Mouse (Mus musculus) mouse trophoblast stem cell (cell line): ENCODE data around the gene Eml6.

Experiments
- in situ Hi-C, 2 experiments: fragments of 300-500 bp; cut with MseI, MboI; formaldehyde crosslinking; loops; 2 replicates in 1 of 2; 3 replicates in 1 of 2; pipeline ENCODE4 v1.15.1; 2025

Eml6 gene

DNA sequence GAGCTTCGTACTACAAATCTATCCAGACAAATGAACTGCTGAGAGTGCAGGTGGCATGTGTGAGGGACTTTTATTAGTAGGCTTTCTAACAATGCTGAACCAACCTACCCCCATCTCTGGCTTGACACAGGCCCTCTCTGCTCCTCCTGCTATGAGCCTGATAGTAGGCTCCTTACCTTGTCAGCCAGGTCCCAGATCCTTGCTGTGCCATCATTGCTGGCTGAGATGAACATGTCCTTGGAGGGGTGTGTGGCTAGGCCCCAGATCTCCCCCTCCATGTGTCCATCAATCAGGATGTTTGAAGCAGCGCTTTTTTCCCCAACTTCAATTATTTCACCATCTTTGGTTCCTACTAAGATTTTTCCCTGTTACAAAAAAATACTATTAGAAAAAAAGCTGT, 274.8 kb downstream of the Eml6 start:
- in situ Hi-C loops, result no loop called here

GRCm38 (mm10) chr11:29749468-29749829, 276.4 kb downstream of the Eml6 start:
- in situ Hi-C loops, result no loop called here

DNA sequence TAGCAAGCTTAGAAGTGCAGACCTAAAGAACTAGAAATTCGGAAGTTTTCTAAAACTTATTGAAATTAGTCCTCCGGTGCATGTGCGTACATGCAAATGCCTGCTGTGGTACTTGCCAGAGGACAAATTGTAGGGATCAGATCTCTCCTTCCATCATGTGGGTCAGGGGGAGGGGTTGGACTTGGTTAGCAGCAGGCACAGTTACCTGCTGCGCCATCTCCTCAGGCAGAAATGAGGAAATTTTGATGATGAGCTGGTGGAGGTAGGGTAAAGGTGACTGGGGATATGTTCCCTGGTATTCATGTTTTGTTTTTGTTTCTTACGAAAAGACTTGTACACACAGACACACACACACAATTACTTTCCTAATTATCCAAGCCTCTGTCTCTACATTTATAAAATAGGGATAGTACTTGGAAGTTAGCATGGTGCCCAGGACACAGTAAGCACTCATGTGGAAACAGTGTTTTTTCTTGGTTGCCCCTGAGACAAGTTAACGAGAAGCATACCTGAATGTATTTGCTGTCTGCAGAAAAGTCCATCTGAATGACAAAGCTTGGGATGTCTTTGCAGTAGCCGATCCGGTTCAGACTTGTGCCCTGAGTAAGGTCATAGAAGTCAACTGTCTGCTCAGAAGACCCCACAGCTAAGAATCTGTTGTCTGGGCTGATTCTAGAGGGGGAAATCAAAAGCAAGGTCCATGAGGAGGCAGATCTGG, 276.9 kb downstream of the Eml6 start:
- in situ Hi-C loops, result no loop called here

- in situ Hi-C loops, result no loop called here
Measured at GRCm38 (mm10) chr11:29747881-29748280, 278.0 kb downstream of the Eml6 start.

- in situ Hi-C loops, result no loop called here
Measured at GRCm38 (mm10) chr11:29747365-29747764, 278.5 kb downstream of the Eml6 start.

- in situ Hi-C loops, result no loop called here
Measured at GRCm38 (mm10) chr11:29746203-29746602, 279.6 kb downstream of the Eml6 start.

- in situ Hi-C loops, result no loop called here
Measured at GRCm38 (mm10) chr11:29745513-29745912, 280.3 kb downstream of the Eml6 start.

DNA sequence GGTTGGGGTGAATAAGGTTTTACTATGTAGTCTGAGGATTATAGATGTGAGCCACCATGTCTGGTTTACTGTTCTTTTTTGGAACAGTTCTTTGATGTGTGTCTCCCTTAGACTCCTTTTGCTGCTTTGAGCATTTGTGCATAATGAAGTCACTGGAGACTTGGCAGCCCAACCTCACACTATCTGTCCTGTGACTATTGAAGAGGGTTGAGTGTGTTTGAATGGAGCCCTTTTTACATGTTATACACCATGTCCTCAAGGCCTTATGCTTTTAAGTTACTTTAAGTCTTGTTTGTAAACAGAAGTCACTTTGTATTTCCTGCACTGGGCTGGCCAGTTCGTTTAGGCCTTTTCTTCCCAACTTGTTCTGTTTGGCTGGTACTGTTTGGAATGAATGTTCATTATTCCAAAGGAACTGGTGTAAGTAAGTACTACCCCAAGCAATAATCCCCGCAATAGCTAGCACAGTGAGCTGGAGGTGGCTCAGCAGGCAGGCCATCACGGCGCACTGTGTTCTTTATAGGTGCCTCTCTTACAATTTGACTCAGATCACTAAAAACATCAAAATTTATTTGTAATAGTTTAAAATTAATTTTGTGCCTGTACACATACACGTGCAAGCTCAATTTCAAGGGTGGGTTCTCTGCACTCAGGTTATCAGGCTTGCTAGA, 280.9 kb downstream of the Eml6 start:
- in situ Hi-C loops, result no loop called here

- in situ Hi-C loops, result loop anchor here in 1 of 2 experiments (10.0 kb wide), 1 partner anchor 145 kb away; no protein-coding TSS in a partner anchor
Measured at GRCm38 (mm10) chr11:29739752-29740151, 286.1 kb downstream of the Eml6 start.

- in situ Hi-C loops, result loop anchor here in 1 of 2 experiments (10.0 kb wide), 1 partner anchor 157 kb away; no protein-coding TSS in a partner anchor
Measured at GRCm38 (mm10) chr11:29727901-29728300, 297.9 kb downstream of the Eml6 start.

- in situ Hi-C loops, result loop anchor here in 1 of 2 experiments (10.0 kb wide), 1 partner anchor 159 kb away; no protein-coding TSS in a partner anchor
Measured at GRCm38 (mm10) chr11:29725610-29726009, 300.2 kb downstream of the Eml6 start.

- in situ Hi-C loops, result loop anchor here in 1 of 2 experiments (10.0 kb wide), 1 partner anchor 160 kb away; no protein-coding TSS in a partner anchor
Measured at GRCm38 (mm10) chr11:29725167-29725566, 300.7 kb downstream of the Eml6 start.

DNA sequence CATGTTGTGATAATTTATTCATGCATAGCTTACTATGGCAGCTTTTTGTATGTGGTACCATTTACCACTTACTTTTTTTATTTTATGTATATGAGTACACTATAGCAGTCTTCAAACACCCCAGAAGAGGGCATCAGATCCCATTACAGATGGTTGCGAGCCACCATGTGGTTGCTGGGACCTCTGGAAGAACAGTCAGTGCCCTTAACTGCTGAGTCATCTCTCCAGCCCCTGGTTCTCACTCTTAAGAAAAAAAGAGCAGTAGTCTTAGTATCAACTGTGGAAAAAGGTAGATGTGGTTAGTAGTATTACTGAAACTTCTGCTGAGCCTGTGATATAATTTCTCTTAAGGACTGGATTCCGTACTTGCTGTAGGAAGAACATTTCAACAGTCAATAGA, 301.6 kb downstream of the Eml6 start:
- in situ Hi-C loops, result loop anchor here in 1 of 2 experiments (10.0 kb wide), 1 partner anchor 161 kb away; no protein-coding TSS in a partner anchor

- in situ Hi-C loops, result no loop called here
Measured at GRCm38 (mm10) chr11:29719597-29719996, 306.2 kb downstream of the Eml6 start.

DNA sequence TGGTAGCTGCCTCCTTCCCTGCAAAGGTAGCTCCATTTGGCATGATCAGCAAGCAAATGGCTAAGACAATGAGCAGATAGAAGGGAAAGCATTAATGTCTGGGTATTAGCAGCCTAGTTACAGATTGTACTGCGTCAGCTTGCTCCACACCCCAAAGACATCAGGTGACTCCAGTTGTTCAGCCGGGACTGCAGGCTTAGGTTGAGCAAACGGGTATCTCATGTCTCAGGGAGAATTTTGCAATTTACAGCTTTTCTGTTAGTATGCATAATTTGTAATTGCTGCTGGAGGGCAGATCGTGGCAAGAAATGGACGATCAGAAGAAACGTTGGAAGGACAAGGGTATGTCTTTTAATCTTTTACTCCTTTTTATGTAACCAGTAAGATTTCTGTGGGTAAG, 307.3 kb downstream of the Eml6 start:
- in situ Hi-C loops, result no loop called here

GRCm38 (mm10) chr11:29715499-29715898, 310.3 kb downstream of the Eml6 start:
- in situ Hi-C loops, result no loop called here

DNA sequence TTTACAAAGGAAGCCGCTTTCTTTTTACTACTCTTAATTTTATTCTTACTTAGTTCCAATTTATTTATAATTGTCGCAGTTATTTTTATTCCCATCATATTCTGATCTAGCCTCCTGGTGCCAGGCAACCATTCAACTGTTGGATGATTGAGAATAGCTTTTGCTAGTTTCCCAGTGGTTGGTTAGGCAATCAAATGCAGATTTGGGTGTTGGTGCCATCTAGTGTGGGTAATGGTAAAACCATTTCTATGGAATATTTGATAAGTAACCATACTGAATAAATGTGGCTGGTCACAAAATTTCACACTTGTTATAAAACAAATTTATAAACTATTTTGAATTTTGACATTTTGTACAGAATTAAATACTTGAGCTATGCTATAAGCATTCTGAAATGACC, 311.0 kb downstream of the Eml6 start:
- in situ Hi-C loops, result no loop called here

GRCm38 (mm10) chr11:29714114-29714513, 311.7 kb downstream of the Eml6 start:
- in situ Hi-C loops, result no loop called here

DNA sequence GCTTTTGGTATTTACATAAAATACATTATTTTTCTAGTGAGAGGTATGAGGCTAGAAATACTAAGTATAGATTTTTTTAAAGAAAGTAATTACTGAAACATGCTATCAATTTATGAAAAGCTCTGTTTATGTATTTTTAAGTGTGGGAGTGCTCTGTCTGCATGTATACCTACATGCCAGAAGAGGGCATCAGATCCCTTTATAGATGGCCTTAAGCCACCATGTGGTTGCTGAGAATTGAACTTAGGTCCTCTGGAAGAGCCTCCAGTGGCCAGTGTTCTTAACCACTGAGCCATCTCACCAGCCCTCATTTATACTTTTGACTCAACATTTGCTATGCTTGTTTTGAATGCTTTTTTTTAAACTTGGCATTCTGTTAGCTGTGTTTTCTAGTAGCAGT, 316.3 kb downstream of the Eml6 start:
- in situ Hi-C loops, result no loop called here

- in situ Hi-C loops, result no loop called here
Measured at GRCm38 (mm10) chr11:29706845-29707244, 319.0 kb downstream of the Eml6 start.

DNA sequence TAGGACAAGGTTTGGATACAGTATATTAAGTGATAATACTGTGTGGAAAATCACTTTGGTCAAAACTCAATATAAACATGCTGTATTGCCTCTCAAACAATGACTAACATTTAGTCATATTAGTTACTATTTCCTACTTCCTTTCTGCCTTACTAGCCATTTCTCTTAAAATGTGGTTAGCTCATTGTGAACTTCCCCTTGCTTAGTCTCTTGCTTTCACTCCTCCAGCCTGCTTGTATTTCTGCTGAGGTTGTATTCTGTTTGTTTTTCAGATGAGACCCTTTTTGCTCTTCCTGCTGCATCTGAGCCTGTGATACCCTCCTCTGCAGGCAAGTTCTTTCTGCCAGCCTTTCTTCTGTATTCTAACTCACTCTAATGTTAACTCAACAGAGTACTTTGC, 320.6 kb downstream of the Eml6 start:
- in situ Hi-C loops, result no loop called here

- in situ Hi-C loops, result no loop called here
Measured at GRCm38 (mm10) chr11:29702721-29703120, 323.1 kb downstream of the Eml6 start.

GRCm38 (mm10) chr11:29694754-29695153, 331.1 kb downstream of the Eml6 start:
- in situ Hi-C loops, result loop anchor here (10.0 to 25.0 kb wide), 2 partner anchors 120 to 132 kb away; no protein-coding TSS in a partner anchor
